Mouse (Mus musculus): ENCODE results near the gene Rpl23a.

DNA sequence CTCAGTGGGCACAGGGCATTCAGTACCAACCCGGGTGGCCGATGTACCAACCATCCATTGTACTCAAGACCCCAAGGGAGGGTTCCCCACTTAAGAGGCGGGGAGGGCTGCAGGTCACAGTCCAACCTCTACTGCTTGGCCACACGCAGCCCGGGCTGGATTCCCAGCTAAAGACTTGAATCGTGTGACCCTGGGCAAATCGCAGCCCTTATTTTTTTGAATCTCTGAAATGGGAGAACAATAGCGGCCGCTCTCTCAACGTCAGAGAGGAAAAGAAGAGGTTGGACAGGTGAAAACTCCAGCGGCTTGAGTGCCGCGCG, 18.8 kb downstream of the Rpl23a start:
- TF ChIP-seq CTCF (IDR thresholded peaks at IDR 0.05 in 2 of 3, conservative IDR thresholded peaks at IDR 0.05 in 1 of 3; ENCODE audit: control insufficient read depth in 1 of 3, insufficient read depth in 1 of 3, low read depth in 2 of 3, low read length in 3 of 3, poor library complexity in 1 of 3, severe bottlenecking in 1 of 3) = no peak
- no peak for TF ChIP-seq POLR2A (IDR thresholded peaks at IDR 0.05; ENCODE audit: control insufficient read depth in 1 of 2, insufficient read depth in 1 of 2, low read depth in 1 of 2, low read length in 2 of 2, poor library complexity in 1 of 2)
- TF ChIP-seq CHD1 (IDR thresholded peaks at IDR 0.05; ENCODE audit: low read depth, low read length) = no peak
